Mouse (Mus musculus): ENCODE results near the gene Klhdc1. TPM values are rescaled to one million over a fixed set of nuclear protein-coding genes. Genes with fewer than 3 reads are reported as not detected.
A peak's percentile ranks its signal among the peaks of the same experiment; 100 is the strongest.

Klhdc1 gene
- polyA plus RNA-seq, 1 experiment from 2014 or later, result 20.2 TPM

DNA sequence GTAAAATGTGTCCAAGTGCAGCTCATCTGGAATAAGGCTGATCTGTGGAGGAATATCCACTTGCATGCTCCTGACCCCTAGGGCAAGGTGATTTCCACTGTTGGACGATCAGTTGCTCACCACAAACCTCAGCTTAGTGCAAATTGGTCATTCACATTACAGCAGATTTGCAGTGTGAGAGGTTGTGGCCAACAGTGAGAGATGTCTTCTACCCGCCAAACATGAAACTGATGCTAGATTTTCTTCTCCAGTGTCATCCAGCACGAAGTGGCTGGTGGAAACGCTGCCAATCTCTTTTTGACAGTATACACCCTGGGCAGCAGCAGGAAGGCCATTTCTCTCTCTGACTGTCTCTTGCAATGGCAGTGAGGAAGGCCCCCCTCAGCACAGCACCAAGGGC, 54.7 kb downstream of the Klhdc1 start:
- no peak for TF ChIP-seq CTCF (IDR thresholded peaks at IDR 0.05; ENCODE audit: low read depth)
- TF ChIP-seq EP300 (optimal IDR thresholded peaks at IDR 0.05), result no peak

DNA sequence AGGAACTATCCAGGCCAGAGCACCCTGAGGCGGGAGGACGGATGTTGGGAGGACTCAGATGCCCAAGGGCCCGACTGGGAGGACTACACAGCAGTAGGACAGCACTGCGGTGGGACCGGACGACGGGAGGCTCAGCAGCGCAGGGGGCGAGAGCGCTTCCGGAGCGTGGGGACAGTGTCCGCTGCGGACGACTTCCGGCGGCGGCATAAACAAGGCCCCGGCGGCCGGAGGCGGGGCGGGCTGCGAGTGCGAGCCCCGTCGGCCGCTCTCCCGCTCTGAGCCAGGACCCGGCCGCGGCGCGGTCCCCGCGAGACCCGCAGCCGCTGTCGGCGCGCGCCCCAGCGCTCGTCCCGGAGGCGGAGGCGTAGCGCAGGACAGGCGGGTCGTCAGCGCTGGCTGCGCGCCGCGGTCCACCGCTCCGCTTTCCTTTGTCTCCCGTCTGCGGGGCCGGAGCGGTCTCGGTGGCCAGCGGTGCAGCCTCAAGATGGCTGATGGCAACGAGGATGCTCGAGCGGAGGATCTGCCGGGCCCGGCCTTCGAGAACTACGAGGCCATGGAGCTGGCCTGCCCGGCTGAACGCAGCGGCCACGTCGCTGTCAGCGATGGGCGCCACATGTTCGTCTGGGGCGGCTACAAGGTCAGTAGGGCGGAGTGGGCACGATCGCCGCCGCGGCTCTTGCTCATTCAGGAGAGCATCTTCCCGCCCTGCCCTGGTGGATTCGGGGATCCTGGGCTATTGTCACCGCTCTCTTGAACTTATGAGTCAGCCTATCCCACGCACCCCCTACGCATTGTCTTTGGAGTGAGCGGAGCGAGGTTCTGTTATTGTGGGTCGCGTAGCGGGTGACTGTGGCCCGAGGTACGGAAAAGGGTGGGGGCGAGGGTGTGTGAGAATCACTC, 55.8 kb downstream of the Klhdc1 start, which contains the start of gene Klhdc2:
TSS of gene Klhdc2 (plus strand) at position 171 of the 900 bp plus-strand sequence.
- peak within 1 kb of the TSS; percentile 97 for H3K4me3 ChIP-seq (ENCODE audit: low read depth, low read length)
- TF ChIP-seq EP300 (optimal IDR thresholded peaks at IDR 0.05) (no peak), CTCF (IDR thresholded peaks at IDR 0.05; ENCODE audit: low read depth) (peak; percentile 23)
- no peaks in the 10 kb centered on the region for H3K36me3 ChIP-seq (ENCODE audit: control insufficient read depth, insufficient read depth, low read length)
- ATAC-seq (ENCODE audit: low FRiP score, low TSS enrichment) (peak; percentile 95), DNase-seq (ENCODE audit: low spot score) (peak; percentile 88)
- no peaks in the 10 kb centered on the region; the same call in 1 of the 2 replicates for H3K4me1 ChIP-seq (replicated peaks; ENCODE audit: control insufficient read depth, insufficient read depth)
- H3K27me3 ChIP-seq (ENCODE audit: control insufficient read depth, insufficient read depth, low read length), result no peaks in the 10 kb centered on the region
- peak within 1 kb of the TSS; percentile 77 for H3K4me2 ChIP-seq (replicated peaks; ENCODE audit: low read depth)
- WGBS, result under 1% methylated on average over 74 of the region's 98 CpGs
- H3K9ac ChIP-seq (ENCODE audit: low read length), result peak within 1 kb of the TSS; percentile 96
- peak within 1 kb of the TSS; percentile 97 for H3K27ac ChIP-seq (replicated peaks)
- no peaks in the 10 kb centered on the region for H3K9me3 ChIP-seq (ENCODE audit: control insufficient read depth, low read length)

More for the DNA sequence above, 54.7 kb downstream of the Klhdc1 start:
- ATAC-seq (ENCODE audit: low FRiP score, low TSS enrichment) (no peak), DNase-seq (ENCODE audit: low spot score) (no peak)
- WGBS, result 73% methylated on average over 4 of the region's 4 CpGs
- no peaks in the 10 kb centered on the region for H3K36me3 ChIP-seq (ENCODE audit: control insufficient read depth, insufficient read depth, low read length)
- no peak overlapping the region for H3K27ac ChIP-seq (replicated peaks)
- H3K4me3 ChIP-seq (ENCODE audit: low read depth, low read length), result no peak overlapping the region
- H3K4me1 ChIP-seq (replicated peaks; ENCODE audit: control insufficient read depth, insufficient read depth), result no peaks in the 10 kb centered on the region; the same call in 1 of the 2 replicates
- no peaks in the 10 kb centered on the region for H3K9me3 ChIP-seq (ENCODE audit: control insufficient read depth, low read length)
- H3K9ac ChIP-seq (ENCODE audit: low read length), result no peak overlapping the region
- H3K27me3 ChIP-seq (ENCODE audit: control insufficient read depth, insufficient read depth, low read length), result no peaks in the 10 kb centered on the region
- H3K4me2 ChIP-seq (replicated peaks; ENCODE audit: low read depth), result peak overlapping the region; percentile 4; the same call in 1 of the 2 replicates

DNA sequence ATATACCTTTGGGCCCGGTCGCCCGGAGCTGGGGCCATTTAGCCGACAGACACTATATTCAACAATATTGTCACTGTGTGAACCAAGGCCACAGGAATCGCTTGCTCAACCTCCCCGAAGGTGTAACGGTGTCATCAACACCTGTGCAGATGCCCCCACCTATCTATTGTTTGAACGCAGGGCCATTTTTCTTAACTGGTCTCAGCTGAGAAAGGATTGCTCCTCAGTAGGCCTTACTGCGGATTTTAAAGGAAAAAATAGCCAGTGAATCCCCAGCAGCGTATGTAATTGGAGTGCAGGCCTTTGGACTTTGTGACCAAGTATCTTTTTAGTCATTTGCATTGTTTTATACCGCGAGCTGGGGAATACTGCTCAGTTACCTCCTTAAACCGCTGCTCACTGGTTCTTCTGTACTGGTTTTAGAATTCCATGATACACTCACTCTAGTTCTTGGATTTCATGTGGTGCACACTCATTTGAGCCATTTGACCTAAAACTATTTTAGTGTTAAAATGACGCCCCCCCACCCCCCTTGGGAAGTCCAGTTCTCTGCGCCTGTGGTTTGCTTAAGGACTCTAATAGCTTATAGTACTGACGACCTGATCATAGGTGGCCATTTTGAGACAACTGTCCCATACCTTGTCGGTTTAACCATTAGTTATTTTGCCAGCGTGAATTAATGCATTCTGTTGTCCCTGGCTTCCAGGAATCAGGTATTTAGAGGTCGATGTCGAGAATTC, 56.6 kb downstream of the Klhdc1 start:
- no peaks in the 10 kb centered on the region for H3K9me3 ChIP-seq (ENCODE audit: control insufficient read depth, low read length)
- ATAC-seq (ENCODE audit: low FRiP score, low TSS enrichment), result peak; percentile 6; the same call in 1 of the 2 replicates
- no peak for DNase-seq (ENCODE audit: low spot score)
- H3K36me3 ChIP-seq (ENCODE audit: control insufficient read depth, insufficient read depth, low read length), result peaks cover 6% of the 10 kb centered on the region
- no peaks in the 10 kb centered on the region for H3K27me3 ChIP-seq (ENCODE audit: control insufficient read depth, insufficient read depth, low read length)
- H3K9ac ChIP-seq (ENCODE audit: low read length), result peak overlapping the region; percentile 96
- TF ChIP-seq EP300 (optimal IDR thresholded peaks at IDR 0.05) (no peak), CTCF (IDR thresholded peaks at IDR 0.05; ENCODE audit: low read depth) (no peak)
- WGBS, result 16% methylated on average over 20 of the region's 20 CpGs
- H3K4me2 ChIP-seq (replicated peaks; ENCODE audit: low read depth), result peak overlapping the region; percentile 77
- no peaks in the 10 kb centered on the region; the same call in 1 of the 2 replicates for H3K4me1 ChIP-seq (replicated peaks; ENCODE audit: control insufficient read depth, insufficient read depth)
- H3K4me3 ChIP-seq (ENCODE audit: low read depth, low read length), result peak overlapping the region; percentile 97
- H3K27ac ChIP-seq (replicated peaks), result peak overlapping the region; percentile 97

DNA sequence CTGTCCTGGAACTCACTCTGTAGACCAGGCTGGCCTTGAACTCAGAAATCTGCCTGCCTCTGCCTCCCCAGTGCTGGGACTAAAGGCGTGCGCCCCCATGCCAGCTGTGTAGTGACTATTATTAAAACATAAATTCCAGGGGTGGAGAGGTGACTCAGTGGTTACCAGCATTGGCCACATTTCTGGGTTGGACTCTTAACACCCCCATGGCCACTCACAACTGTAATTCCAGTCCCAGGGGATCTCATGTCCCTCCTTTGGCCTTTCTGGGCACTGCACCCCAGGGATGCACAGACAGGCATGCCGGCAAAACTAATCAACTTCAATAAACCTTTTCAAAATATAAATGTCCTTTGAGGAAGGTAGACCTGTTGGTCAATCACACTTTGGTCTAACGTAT, 57.3 kb downstream of the Klhdc1 start:
- Histone ChIP-seq H3K4me2 (replicated peaks; ENCODE audit: low read depth) (no peak overlapping the region), H3K4me1 (replicated peaks; ENCODE audit: control insufficient read depth, insufficient read depth) (no peaks in the 10 kb centered on the region; the same call in 1 of the 2 replicates), H3K27me3 (ENCODE audit: control insufficient read depth, insufficient read depth, low read length) (no peaks in the 10 kb centered on the region), H3K27ac (replicated peaks) (no peak overlapping the region), H3K9me3 (ENCODE audit: control insufficient read depth, low read length) (no peaks in the 10 kb centered on the region), H3K9ac (ENCODE audit: low read length) (no peak overlapping the region), H3K4me3 (ENCODE audit: low read depth, low read length) (no peak overlapping the region), H3K36me3 (ENCODE audit: control insufficient read depth, insufficient read depth, low read length) (peaks cover 8% of the 10 kb centered on the region)
- ATAC-seq (ENCODE audit: low FRiP score, low TSS enrichment) (no peak), DNase-seq (ENCODE audit: low spot score) (no peak)
- 89% methylated on average over 4 of the region's 4 CpGs for WGBS
- no peak for TF ChIP-seq EP300 (optimal IDR thresholded peaks at IDR 0.05)
- peak; percentile 36 for TF ChIP-seq CTCF (IDR thresholded peaks at IDR 0.05; ENCODE audit: low read depth)

DNA sequence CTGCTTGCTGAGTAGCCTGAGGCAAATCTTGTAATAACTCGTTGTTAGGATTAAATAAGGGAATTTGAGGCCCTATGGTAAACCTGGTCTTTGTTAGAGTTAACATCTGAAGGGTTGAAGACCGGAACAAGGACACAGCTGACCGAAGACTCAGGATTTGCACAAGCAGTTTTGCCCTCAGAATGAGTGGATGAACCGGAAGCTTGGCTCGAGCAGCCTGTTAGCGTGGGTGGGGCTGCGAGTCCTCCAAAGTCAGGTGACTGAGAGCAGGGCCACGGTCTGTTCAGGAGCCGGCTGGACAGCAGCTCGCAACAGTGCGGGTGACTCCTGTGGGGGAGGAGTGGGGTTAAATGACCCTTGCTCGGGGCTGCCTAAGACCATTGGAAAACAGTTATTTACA, 58.3 kb downstream of the Klhdc1 start:
- 45% methylated on average over 12 of the region's 12 CpGs for WGBS
- peak overlapping the region; percentile 8; the same call in 1 of the 2 replicates for H3K4me2 ChIP-seq (replicated peaks; ENCODE audit: low read depth)
- peaks cover 8% of the 10 kb centered on the region for H3K36me3 ChIP-seq (ENCODE audit: control insufficient read depth, insufficient read depth, low read length)
- no peak overlapping the region for H3K9ac ChIP-seq (ENCODE audit: low read length)
- H3K9me3 ChIP-seq (ENCODE audit: control insufficient read depth, low read length), result no peaks in the 10 kb centered on the region
- ATAC-seq (ENCODE audit: low FRiP score, low TSS enrichment) (peak; percentile 68), DNase-seq (ENCODE audit: low spot score) (peak; percentile 69)
- H3K27me3 ChIP-seq (ENCODE audit: control insufficient read depth, insufficient read depth, low read length), result no peaks in the 10 kb centered on the region
- no peak overlapping the region for H3K4me3 ChIP-seq (ENCODE audit: low read depth, low read length)
- H3K4me1 ChIP-seq (replicated peaks; ENCODE audit: control insufficient read depth, insufficient read depth), result no peaks in the 10 kb centered on the region; the same call in 1 of the 2 replicates
- H3K27ac ChIP-seq (replicated peaks), result no peak overlapping the region
- TF ChIP-seq CTCF (IDR thresholded peaks at IDR 0.05; ENCODE audit: low read depth), result no peak
- TF ChIP-seq EP300 (optimal IDR thresholded peaks at IDR 0.05), result no peak

Data from stomach, postnatal 0 days (tissue).